Mouse (Mus musculus): ENCODE results near the gene Pitpnc1. TPM values are rescaled to one million over a fixed set of nuclear protein-coding genes. Genes with fewer than 3 reads are reported as not detected.

Gene Pitpnc1
- polyA plus RNA-seq, 1 experiment from 2014 or later, result 16.0 TPM

- H3K27ac ChIP-seq (replicated peaks in 1 of 2; ENCODE audit: control insufficient read depth in 1 of 2, insufficient read depth in 1 of 2, low read depth in 2 of 2, low read length in 2 of 2), result no peak overlapping the region
- H3K4me1 ChIP-seq (ENCODE audit: control insufficient read depth in 2 of 2, insufficient read depth in 2 of 2, low read length in 2 of 2), result peaks cover 5 to 15% of the 10 kb centered on the region in 2 experiments
- no peak overlapping the region for H3K4me3 ChIP-seq (ENCODE audit: control insufficient read depth in 1 of 2, insufficient read depth in 1 of 2, low read depth in 1 of 2, low read length in 2 of 2)
- ATAC-seq (ENCODE audit: insufficient number of reproducible peaks, insufficient read depth, low FRiP score, low read depth), result no peak
- WGBS, result 87% methylated on average over 3 of the region's 3 CpGs
- no peaks in the 10 kb centered on the region for H3K9me3 ChIP-seq (ENCODE audit: control insufficient read depth, low read length)
- no peak overlapping the region for H3K9ac ChIP-seq (ENCODE audit: low read length)
- no peaks in the 10 kb centered on the region for H3K36me3 ChIP-seq (ENCODE audit: control insufficient read depth, insufficient read depth, low read length)
- no peak overlapping the region for H3K4me2 ChIP-seq (ENCODE audit: low read length)
- no peaks in the 10 kb centered on the region for H3K27me3 ChIP-seq (ENCODE audit: control insufficient read depth, insufficient read depth, low read length)
Measured at GRCm38 (mm10) chr11:107472304-107472703, 1.8 kb upstream of the Pitpnc1 start.

GRCm38 (mm10) chr11:107471071-107471720, 697 bp upstream of the Pitpnc1 start:
- no peaks in the 10 kb centered on the region for H3K9me3 ChIP-seq (ENCODE audit: control insufficient read depth, low read length)
- H3K27ac ChIP-seq (replicated peaks in 1 of 2; ENCODE audit: control insufficient read depth in 1 of 2, insufficient read depth in 1 of 2, low read depth in 2 of 2, low read length in 2 of 2), result peak overlapping the region; percentile 74 to 86
- no peaks in the 10 kb centered on the region for H3K36me3 ChIP-seq (ENCODE audit: control insufficient read depth, insufficient read depth, low read length)
- H3K27me3 ChIP-seq (ENCODE audit: control insufficient read depth, insufficient read depth, low read length), result no peaks in the 10 kb centered on the region
- H3K9ac ChIP-seq (ENCODE audit: low read length), result peak overlapping the region; percentile 90
- peaks cover 5 to 15% of the 10 kb centered on the region in 2 experiments for H3K4me1 ChIP-seq (ENCODE audit: control insufficient read depth in 2 of 2, insufficient read depth in 2 of 2, low read length in 2 of 2)
- no peak for ATAC-seq (ENCODE audit: insufficient number of reproducible peaks, insufficient read depth, low FRiP score, low read depth)
- peak overlapping the region; percentile 77 to 88 for H3K4me3 ChIP-seq (ENCODE audit: control insufficient read depth in 1 of 2, insufficient read depth in 1 of 2, low read depth in 1 of 2, low read length in 2 of 2)
- H3K4me2 ChIP-seq (ENCODE audit: low read length), result peak overlapping the region; percentile 90
- WGBS, result 15% methylated on average over 11 of the region's 11 CpGs

GRCm38 (mm10) chr11:107469523-107470371, 752 bp downstream of the Pitpnc1 start:
- WGBS, result under 1% methylated on average over 59 of the region's 59 CpGs
- peak; percentile 23 for ATAC-seq (ENCODE audit: insufficient number of reproducible peaks, insufficient read depth, low FRiP score, low read depth)

GRCm38 (mm10) chr11:107469031-107469522, 1.4 kb downstream of the Pitpnc1 start:
- H3K36me3 ChIP-seq (ENCODE audit: control insufficient read depth, insufficient read depth, low read length), result no peaks in the 10 kb centered on the region
- peak overlapping the region; percentile 34 to 86 for H3K27ac ChIP-seq (replicated peaks in 1 of 2; ENCODE audit: control insufficient read depth in 1 of 2, insufficient read depth in 1 of 2, low read depth in 2 of 2, low read length in 2 of 2)
- peak overlapping the region; percentile 90 for H3K9ac ChIP-seq (ENCODE audit: low read length)
- H3K9me3 ChIP-seq (ENCODE audit: control insufficient read depth, low read length), result no peaks in the 10 kb centered on the region
- peak; percentile 80 for ATAC-seq (ENCODE audit: insufficient number of reproducible peaks, insufficient read depth, low FRiP score, low read depth)
- H3K4me3 ChIP-seq (ENCODE audit: control insufficient read depth in 1 of 2, insufficient read depth in 1 of 2, low read depth in 1 of 2, low read length in 2 of 2), result peak overlapping the region; percentile 77 to 88
- WGBS, result 0% methylated on average over 38 of the region's 38 CpGs
- H3K27me3 ChIP-seq (ENCODE audit: control insufficient read depth, insufficient read depth, low read length), result no peaks in the 10 kb centered on the region
- peak overlapping the region; percentile 90 for H3K4me2 ChIP-seq (ENCODE audit: low read length)
- H3K4me1 ChIP-seq (ENCODE audit: control insufficient read depth in 2 of 2, insufficient read depth in 2 of 2, low read length in 2 of 2), result peaks cover 5 to 15% of the 10 kb centered on the region in 2 experiments

More at GRCm38 (mm10) chr11:107469523-107470371, 752 bp downstream of the Pitpnc1 start:
- H3K36me3 ChIP-seq (ENCODE audit: control insufficient read depth, insufficient read depth, low read length), result no peaks in the 10 kb centered on the region
- H3K9ac ChIP-seq (ENCODE audit: low read length), result peak overlapping the region; percentile 90
- H3K27ac ChIP-seq (replicated peaks in 1 of 2; ENCODE audit: control insufficient read depth in 1 of 2, insufficient read depth in 1 of 2, low read depth in 2 of 2, low read length in 2 of 2), result peak overlapping the region; percentile 74 to 86
- peaks cover 5 to 15% of the 10 kb centered on the region in 2 experiments for H3K4me1 ChIP-seq (ENCODE audit: control insufficient read depth in 2 of 2, insufficient read depth in 2 of 2, low read length in 2 of 2)
- H3K9me3 ChIP-seq (ENCODE audit: control insufficient read depth, low read length), result no peaks in the 10 kb centered on the region
- H3K27me3 ChIP-seq (ENCODE audit: control insufficient read depth, insufficient read depth, low read length), result no peaks in the 10 kb centered on the region
- peak overlapping the region; percentile 77 to 88 for H3K4me3 ChIP-seq (ENCODE audit: control insufficient read depth in 1 of 2, insufficient read depth in 1 of 2, low read depth in 1 of 2, low read length in 2 of 2)
- peak overlapping the region; percentile 90 for H3K4me2 ChIP-seq (ENCODE audit: low read length)

- peak overlapping the region in 1 of 2 experiments; percentile 86; a peak in 2 of 4 replicates for H3K27ac ChIP-seq (replicated peaks in 1 of 2; ENCODE audit: control insufficient read depth in 1 of 2, insufficient read depth in 1 of 2, low read depth in 2 of 2, low read length in 2 of 2)
- peaks cover 7 to 15% of the 10 kb centered on the region in 2 experiments for H3K4me1 ChIP-seq (ENCODE audit: control insufficient read depth in 2 of 2, insufficient read depth in 2 of 2, low read length in 2 of 2)
- no peaks in the 10 kb centered on the region for H3K27me3 ChIP-seq (ENCODE audit: control insufficient read depth, insufficient read depth, low read length)
- peak overlapping the region; percentile 90 for H3K4me2 ChIP-seq (ENCODE audit: low read length)
- peak overlapping the region; percentile 77 to 88 for H3K4me3 ChIP-seq (ENCODE audit: control insufficient read depth in 1 of 2, insufficient read depth in 1 of 2, low read depth in 1 of 2, low read length in 2 of 2)
- H3K36me3 ChIP-seq (ENCODE audit: control insufficient read depth, insufficient read depth, low read length), result no peaks in the 10 kb centered on the region
- ATAC-seq (ENCODE audit: insufficient number of reproducible peaks, insufficient read depth, low FRiP score, low read depth), result no peak
- WGBS, result 23% methylated on average over 16 of the region's 16 CpGs
- H3K9ac ChIP-seq (ENCODE audit: low read length), result peak overlapping the region; percentile 90
- H3K9me3 ChIP-seq (ENCODE audit: control insufficient read depth, low read length), result no peaks in the 10 kb centered on the region
Measured at GRCm38 (mm10) chr11:107468252-107469030, 2.1 kb downstream of the Pitpnc1 start.

- H3K9me3 ChIP-seq (ENCODE audit: control insufficient read depth, low read length), result 0 out of 2 replicates have a peak, but pooled peaks cover 4% of the 10 kb centered on the region
- ATAC-seq (ENCODE audit: insufficient number of reproducible peaks, insufficient read depth, low FRiP score, low read depth), result no peak
- no peak overlapping the region for H3K9ac ChIP-seq (ENCODE audit: low read length)
- no peaks in the 10 kb centered on the region for H3K36me3 ChIP-seq (ENCODE audit: control insufficient read depth, insufficient read depth, low read length)
- H3K4me3 ChIP-seq (ENCODE audit: control insufficient read depth in 1 of 2, insufficient read depth in 1 of 2, low read depth in 1 of 2, low read length in 2 of 2), result no peak overlapping the region
- H3K4me1 ChIP-seq (ENCODE audit: control insufficient read depth in 2 of 2, insufficient read depth in 2 of 2, low read length in 2 of 2), result peaks cover 9 to 15% of the 10 kb centered on the region in 2 experiments
- no peak overlapping the region for H3K27ac ChIP-seq (replicated peaks in 1 of 2; ENCODE audit: control insufficient read depth in 1 of 2, insufficient read depth in 1 of 2, low read depth in 2 of 2, low read length in 2 of 2)
- 72% methylated on average over 6 of the region's 6 CpGs for WGBS
- no peaks in the 10 kb centered on the region for H3K27me3 ChIP-seq (ENCODE audit: control insufficient read depth, insufficient read depth, low read length)
- no peak overlapping the region for H3K4me2 ChIP-seq (ENCODE audit: low read length)
Measured at GRCm38 (mm10) chr11:107466611-107467391, 3.7 kb downstream of the Pitpnc1 start.
